Mouse (Mus musculus) liver (tissue): ENCODE data around the gene Vwa8.
"Not testable (repeated sequence)": the region's sequence is repeated elsewhere in the genome, so short reads cannot be mapped to it uniquely, and the experiment has no call there.

Experiments
- DNase-seq: peaks from one replicate; pipeline ENCODE4 v3.0.0-alpha.2; 2020; ENCODE audit warnings: mixed read lengths

Vwa8 gene

GRCm38 (mm10) chr14:78987543-78987942 is 138.7 kb downstream of the Vwa8 start:
- DNase-seq = no peak

GRCm38 (mm10) chr14:78992456-78992855 is 143.6 kb downstream of the Vwa8 start:
- DNase-seq = no peak

DNA sequence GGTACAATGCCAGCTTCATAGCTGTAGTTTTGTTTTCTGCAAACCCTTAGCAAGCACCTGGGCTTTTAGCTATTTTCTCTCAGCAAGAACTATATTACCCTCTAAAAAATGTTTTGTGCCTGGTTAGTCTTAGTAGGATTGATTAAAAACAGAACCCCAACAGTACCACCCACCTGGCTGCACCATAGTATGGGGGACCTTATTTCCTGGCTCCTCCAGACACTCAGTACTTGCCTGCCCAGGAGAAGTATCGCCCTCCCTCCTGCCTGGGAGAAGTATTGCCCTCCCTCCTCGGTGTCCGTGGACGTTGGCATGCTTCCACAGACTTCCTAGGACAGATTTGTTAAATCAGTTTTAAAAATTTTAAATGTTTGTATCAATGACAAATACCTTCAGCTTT is 144.7 kb downstream of the Vwa8 start:
- no peak for DNase-seq

- no peak for DNase-seq
Observed at GRCm38 (mm10) chr14:78996359-78996758, 147.5 kb downstream of the Vwa8 start.

GRCm38 (mm10) chr14:79003576-79003975 is 154.7 kb downstream of the Vwa8 start:
- peak; percentile 13 for DNase-seq

- not testable (repeated sequence) for DNase-seq
Observed at GRCm38 (mm10) chr14:79017710-79018109, 168.9 kb downstream of the Vwa8 start.

DNA sequence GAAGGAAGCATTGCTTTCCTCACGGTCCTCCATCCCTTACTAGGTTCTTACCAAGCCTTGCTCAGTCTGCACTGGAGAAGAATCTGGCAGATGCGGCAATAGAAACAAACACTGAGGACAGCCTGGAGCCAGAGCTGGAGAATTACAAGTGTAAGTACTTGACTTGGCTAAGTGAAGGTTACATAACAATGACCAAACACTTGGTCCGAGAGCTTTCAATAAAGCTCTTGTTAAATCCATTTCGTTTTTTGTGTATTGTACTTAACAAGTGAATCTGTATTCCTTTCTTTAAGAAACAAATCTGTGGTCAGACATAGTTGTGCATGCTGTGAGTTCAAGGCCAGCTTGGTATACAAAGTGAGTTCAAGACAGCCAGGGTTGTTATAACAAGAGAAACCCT is 169.7 kb downstream of the Vwa8 start:
- no peak for DNase-seq

GRCm38 (mm10) chr14:79021725-79022124 is 172.9 kb downstream of the Vwa8 start:
- no peak for DNase-seq

DNA sequence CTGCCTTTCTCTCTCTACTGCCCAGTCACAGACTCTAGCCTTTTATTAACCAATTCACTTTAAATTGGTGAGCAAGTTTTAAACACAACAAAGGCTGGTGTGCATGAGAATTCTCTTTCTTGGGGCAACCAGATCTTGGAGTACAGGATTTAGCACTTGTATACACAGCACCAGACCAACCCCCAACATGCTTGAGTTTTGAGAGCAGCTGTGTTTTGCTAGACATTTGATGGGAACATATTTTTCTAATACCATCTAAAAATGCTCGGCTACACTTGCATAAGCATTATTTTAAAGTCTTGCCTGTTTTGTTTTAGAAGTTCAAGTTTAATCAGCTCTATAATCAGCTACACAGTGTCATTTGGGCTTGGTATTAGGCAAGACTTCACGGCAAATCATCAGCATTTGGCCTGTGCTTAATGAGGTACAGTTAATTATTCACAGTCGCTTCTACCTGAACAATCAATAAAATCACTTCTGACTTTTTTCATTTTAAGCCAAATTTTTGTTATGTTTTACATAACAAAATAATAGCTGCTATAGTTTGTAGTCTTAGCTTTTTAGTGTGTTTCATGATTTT is 180.2 kb downstream of the Vwa8 start:
- no peak for DNase-seq

DNA sequence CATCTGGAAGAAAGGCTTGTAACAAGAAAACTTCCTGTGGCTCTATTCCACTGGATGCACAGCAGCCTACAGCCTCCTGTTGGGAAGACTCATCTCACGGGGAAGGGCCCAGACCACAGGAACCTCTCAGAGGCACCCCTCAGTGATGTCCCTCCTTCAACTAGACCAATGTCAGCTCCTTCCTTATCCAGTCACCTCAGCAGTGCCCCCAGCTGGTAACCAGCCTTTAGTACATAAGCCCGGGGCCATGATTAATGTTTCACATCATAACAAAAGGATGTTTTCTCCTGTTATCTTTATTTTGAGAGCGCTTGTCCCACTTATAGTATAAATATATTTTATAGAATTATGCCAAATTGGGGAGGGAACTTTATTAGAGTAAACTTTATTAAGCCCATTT is 181.9 kb downstream of the Vwa8 start:
- no peak for DNase-seq

GRCm38 (mm10) chr14:79031230-79031740 is 182.4 kb downstream of the Vwa8 start:
- no peak for DNase-seq

- DNase-seq = no peak
Observed at GRCm38 (mm10) chr14:79033396-79033795, 184.5 kb downstream of the Vwa8 start.

GRCm38 (mm10) chr14:79034511-79034913 is 185.7 kb downstream of the Vwa8 start:
- no peak for DNase-seq

GRCm38 (mm10) chr14:79035575-79035974 is 186.7 kb downstream of the Vwa8 start:
- no peak for DNase-seq

DNA sequence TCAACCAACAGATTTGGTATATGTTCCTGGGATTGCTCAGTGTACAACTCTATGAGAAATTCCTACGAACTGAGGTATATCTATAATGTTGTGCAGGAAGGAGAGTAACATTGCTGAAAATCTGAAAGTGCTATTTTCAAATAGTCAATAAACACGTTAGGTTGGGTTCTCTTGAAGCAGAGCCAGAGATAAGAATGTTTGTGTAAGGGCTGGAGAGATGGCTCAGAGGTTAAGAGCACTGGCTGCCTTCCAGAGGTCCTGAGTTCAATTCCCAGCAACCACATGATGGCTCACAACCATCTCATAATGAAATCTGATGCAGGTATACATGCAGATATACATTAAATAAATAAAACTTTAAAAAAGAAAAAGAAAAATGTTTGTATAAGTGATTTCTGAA is 198.3 kb downstream of the Vwa8 start:
- DNase-seq = no peak

GRCm38 (mm10) chr14:79047956-79048355 is 199.1 kb downstream of the Vwa8 start:
- no peak for DNase-seq

- no peak for DNase-seq
Observed at GRCm38 (mm10) chr14:79049544-79049943, 200.7 kb downstream of the Vwa8 start.

DNA sequence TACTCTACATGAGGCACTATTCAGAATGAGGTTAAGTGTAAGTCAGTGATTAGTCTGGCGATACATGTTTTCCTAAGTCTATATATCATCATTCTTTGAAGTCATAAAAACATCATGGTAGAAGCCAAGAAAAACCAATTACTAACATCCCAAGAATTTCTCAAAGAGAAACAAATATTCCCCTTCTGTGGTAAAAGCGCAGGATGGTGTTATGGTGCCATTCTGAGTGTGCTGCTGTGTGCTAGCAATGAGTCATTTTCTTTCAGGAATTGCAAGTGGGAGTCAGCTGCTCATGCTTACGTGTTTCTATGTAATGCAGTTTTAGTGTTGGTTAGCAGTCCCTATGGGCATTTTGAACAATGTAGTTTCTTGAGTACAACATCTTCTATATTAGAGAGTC is 216.8 kb downstream of the Vwa8 start:
- no peak for DNase-seq

DNA sequence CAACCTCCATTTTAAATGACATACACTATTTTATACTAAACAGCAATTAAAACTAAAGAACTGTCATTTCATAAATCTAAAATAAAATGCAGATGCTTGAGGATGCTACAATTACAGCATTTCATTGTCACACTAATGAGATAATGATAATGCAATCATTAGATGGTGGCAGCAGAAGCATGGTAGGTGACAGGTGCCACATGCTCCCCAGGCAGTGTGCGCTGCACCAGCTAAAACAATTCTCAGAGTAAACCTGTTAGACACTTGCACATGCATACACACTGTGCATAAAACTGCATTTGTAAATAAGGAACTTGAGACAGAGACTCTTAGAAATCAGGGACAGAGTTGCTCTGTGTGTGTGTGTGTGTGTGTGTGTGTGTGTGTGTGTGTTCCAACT is 220.7 kb downstream of the Vwa8 start:
- DNase-seq = no peak

- DNase-seq = no peak
Observed at GRCm38 (mm10) chr14:79074786-79075185, 225.9 kb downstream of the Vwa8 start.

- DNase-seq = no peak
Observed at GRCm38 (mm10) chr14:79076560-79077300, 227.9 kb downstream of the Vwa8 start.

- DNase-seq = no peak
Observed at GRCm38 (mm10) chr14:79083573-79083972, 234.7 kb downstream of the Vwa8 start.

- no peak for DNase-seq
Observed at GRCm38 (mm10) chr14:79086006-79086405, 237.2 kb downstream of the Vwa8 start.

GRCm38 (mm10) chr14:79089464-79089863 is 240.6 kb downstream of the Vwa8 start:
- no peak for DNase-seq

- no peak for DNase-seq
Observed at GRCm38 (mm10) chr14:79097181-79097580, 248.3 kb downstream of the Vwa8 start.
